Mouse (Mus musculus) mouse trophoblast stem cell (cell line): ENCODE data around the gene Pappa.

ENCODE experiments used
- in situ Hi-C, 2 experiments: fragments of 300-500 bp; cut with MseI, MboI; formaldehyde crosslinking; loops; 2 replicates in 1 of 2; 3 replicates in 1 of 2; pipeline ENCODE4 v1.15.1; 2025

Pappa gene

GRCm38 (mm10) chr4:65123741-65124224 lies at the start of gene Pappa:
Gene Pappa (plus strand): TSS chr4:65124174.
- in situ Hi-C loops = loop anchor here (10.0 to 25.0 kb wide), 3 partner anchors 371 to 586 kb away; no protein-coding TSS in a partner anchor

DNA sequence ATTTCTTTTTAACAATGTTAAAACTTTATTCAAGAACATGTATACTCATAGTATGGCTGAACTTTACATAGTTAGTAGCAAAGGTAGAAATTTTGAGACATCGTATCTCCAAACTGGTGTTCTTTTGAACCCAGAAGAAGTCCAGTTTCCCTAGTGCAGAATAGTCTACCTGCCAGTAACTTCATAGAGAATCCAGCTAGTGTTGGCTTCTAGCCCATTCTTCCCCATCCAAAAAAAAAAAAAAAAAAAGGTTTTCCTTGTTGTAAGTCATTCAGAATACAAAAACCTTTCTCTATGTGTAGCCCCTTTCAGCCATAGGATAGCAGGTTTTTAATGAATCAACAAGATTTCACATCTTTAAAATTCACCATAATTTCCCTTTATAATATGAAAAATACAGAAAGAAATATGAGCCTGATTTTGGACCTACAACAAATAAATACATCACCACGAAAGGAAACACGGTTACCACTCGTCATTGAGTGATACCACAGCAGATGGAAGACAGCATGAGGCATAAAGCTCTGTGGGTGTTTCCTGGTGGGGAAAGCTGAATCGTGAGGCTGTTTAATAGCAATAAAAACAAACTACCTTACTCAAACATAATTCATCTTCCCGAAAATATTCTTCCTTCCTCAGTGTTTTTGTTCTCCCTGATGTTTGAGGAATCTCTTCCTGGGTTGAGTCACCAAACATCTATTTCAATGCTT lies 45.9 kb upstream of the Pappa start:
- in situ Hi-C loops = loop anchor here in 1 of 2 experiments (25.0 kb wide), 1 partner anchor 241 kb away; no protein-coding TSS in a partner anchor

DNA sequence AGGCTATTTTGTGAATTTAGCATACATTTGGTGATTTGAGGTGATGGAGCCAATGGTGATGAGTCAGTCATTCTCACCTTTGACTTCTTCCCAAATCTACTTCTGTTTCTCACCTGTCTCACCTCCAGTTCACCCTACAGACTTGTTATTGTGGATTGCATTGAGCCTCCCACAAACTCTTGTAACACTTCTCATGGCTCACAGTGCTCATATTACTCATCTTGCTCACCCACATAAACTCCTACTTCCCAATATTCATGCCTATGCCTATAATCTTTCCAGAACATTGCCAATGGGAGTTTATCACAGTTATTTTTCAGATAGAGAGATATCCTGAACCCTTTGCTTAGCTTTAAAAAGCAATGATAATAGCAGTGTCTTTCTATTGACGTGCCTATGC lies 37.1 kb upstream of the Pappa start:
- in situ Hi-C loops = loop anchor here in 1 of 2 experiments (25.0 kb wide), 1 partner anchor 250 kb away; no protein-coding TSS in a partner anchor

DNA sequence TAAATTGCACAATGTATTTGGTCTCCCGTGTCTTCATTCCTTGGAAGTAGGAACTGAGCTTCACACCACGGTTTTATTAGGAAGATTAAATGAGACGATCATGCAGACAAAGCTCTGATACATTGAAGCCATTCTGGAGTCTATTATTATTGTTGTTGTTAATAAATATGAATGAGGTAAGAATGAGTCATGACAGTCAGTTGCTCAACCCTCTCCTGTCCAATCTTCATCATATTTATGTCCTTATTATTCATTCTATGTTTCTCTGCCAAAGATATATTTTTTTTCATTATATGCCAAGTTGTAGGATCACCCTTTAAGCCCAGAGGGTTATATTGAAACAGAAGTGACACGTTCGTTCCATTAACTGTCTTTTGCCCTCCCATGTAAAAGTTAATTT lies 36.4 kb upstream of the Pappa start:
- in situ Hi-C loops = loop anchor here in 1 of 2 experiments (25.0 kb wide), 1 partner anchor 250 kb away; no protein-coding TSS in a partner anchor

DNA sequence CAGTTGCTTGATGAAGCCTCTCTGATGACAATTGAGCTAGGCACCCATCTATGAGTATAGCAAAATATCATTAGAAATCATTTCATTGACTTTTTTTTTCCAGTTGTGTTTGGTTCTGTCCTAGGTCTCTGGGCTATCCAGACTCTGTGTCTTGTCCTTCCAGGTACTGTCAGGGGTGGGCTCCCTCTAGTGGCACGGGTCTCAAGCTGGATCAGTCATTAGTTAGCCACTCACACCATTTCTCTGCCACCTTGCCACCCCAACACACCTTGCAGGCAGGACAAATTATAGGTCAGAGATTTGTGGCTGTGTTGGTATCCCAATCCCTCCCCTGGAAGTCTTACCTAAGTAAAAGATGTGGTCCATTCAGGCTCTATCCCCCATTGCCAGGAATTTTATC lies 31.8 kb upstream of the Pappa start:
- in situ Hi-C loops = loop anchor here in 1 of 2 experiments (25.0 kb wide), 1 partner anchor 255 kb away; no protein-coding TSS in a partner anchor

DNA sequence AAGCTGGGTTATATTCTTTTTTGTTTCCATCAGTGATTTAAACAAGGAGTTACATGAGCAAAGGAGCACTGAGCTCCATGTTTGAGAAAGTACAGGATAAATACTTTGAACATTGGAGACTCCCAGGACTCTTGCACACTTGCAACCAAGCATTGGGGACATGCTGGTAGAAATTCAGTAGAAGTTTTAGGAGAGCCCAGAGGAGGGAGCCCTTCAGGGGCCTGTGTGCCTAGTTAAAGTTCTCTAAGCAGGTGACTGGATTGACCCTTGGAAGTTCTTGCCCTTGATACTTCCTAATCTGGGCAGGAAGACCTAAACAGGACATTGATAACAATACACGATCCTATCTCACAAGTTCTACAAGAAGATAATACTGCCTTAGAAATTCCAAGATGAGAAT lies 3.6 kb upstream of the Pappa start:
- in situ Hi-C loops = loop anchor here (10.0 to 25.0 kb wide), 3 partner anchors 374 to 583 kb away; no protein-coding TSS in a partner anchor

GRCm38 (mm10) chr4:65122841-65123240 lies 1.1 kb upstream of the Pappa start:
- in situ Hi-C loops = loop anchor here (10.0 to 25.0 kb wide), 3 partner anchors 372 to 586 kb away; no protein-coding TSS in a partner anchor

- in situ Hi-C loops = loop anchor here (10.0 to 25.0 kb wide), 3 partner anchors 370 to 587 kb away; no protein-coding TSS in a partner anchor
Measured at GRCm38 (mm10) chr4:65124369-65125151, 586 bp downstream of the Pappa start.

GRCm38 (mm10) chr4:65125341-65126332 lies 1.7 kb downstream of the Pappa start:
- in situ Hi-C loops = loop anchor here (10.0 kb wide), 1 partner anchor 369 kb away; no protein-coding TSS in a partner anchor

DNA sequence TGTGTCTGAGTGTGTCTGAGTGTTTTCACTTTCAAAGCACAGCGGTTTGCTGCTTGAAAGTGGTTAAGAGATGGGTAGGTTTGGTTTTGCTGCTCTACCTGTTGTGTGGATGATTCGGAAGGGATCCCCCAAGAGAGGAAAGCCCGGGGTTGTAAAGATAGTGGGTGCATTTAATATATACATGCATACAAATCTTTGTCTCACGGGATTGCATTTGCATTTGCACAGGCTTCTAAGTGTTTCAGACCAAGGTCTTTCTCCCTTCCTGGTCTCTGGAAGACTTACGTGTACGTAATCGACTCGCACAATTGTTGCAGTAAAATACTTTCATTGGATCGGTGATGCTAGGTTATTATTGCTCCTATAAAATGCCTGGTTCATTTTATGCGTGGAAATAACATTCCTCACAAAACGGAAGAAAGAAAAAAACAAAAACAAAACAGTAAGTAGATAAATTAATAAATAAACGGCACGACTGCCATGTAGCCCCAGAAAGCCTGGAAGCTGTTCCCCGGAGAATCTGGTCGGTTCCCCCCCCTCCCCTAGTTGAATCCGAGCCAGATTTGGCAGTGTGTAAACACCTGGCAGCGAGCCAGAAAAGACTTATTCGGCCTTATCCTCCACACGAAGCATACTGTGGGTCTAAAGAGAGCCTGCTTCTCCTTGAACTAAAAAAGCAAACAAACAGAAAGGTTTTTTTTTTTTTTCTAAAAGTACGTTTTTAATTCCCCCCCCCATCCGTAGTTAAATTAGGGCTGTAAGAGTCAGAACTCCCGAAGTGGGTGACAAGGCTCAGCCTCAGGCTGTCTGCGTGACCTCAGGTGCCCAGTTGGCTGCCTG lies 2.7 kb downstream of the Pappa start:
- in situ Hi-C loops = loop anchor here (10.0 kb wide), 1 partner anchor 368 kb away; no protein-coding TSS in a partner anchor

GRCm38 (mm10) chr4:65127291-65127590 lies 3.3 kb downstream of the Pappa start:
- in situ Hi-C loops = loop anchor here (10.0 kb wide), 1 partner anchor 368 kb away; no protein-coding TSS in a partner anchor

DNA sequence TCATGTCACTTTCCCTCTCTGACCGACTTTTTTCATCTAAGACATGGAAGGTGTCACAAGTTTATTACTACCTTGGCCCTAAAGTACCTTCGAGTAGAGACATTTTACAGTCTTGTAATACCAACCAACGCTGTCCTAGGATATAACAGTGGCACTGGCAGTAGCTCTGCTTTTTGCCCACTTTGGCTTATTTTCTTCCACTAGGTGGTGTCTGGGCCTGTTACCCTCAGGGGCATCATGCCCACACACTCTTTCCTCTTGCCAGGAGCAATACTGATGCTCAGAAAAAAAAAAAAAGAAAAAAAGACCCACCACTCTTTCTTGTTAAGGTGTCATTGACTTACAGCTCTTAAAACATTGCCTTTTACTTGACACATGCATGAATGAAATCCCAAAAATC lies 8.7 kb downstream of the Pappa start:
- in situ Hi-C loops = no loop called here

DNA sequence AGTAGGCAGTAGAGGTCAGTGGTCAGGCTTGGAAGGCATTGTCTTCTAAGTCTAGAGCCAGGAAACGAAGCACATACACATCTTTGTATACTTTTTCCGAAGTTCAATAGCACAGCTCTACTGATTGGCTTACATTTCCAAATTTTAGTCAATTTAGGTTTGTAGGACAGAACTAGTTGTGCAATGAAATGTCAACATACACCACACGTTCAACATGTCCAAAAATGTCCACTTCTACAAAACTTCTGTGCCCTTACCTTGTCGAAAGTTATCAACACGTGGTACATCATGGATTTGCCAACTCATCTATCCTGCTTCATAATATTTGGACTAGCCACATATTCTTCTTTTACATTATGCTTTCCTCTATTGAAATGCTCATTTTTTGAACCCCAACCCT lies 10.4 kb downstream of the Pappa start:
- in situ Hi-C loops = no loop called here

DNA sequence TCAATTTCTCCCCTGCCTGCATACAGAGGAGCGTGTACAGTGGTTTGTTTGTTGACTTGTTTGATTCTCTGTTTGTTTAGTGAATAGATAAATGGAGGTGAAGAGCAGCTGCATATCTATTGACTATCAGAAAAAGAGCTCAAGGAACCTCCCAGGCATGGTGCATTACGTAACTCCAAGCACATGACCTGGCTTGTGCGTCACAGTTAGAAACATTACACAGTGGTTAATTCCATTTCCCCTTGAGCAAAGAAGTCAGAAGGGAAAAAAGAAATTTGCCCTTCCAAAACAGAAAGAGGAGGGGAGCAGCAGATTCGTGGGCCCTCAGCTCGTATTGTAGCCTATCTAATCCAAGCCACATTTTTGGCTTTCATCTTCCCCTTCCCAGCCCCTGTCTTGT lies 11.1 kb downstream of the Pappa start:
- in situ Hi-C loops = no loop called here

DNA sequence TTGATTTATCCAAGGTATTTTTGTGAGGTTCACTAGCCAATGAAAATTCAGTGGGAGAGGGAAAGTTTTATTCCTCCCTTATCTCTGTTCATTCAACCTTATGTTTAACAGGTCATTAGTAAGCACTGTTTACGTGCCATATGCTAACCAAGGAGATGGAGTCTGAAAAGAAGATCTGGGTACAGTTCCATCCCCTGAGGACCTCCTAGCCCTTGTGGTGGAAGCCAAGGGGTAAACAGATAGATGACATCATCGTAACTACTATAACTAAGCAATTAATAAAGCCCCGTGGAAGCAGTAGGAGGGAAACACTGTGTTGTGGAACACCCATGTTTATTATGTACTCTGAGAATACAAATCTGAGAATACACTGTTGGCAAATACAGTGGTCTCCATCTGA lies 12.6 kb downstream of the Pappa start:
- in situ Hi-C loops = no loop called here

- in situ Hi-C loops = no loop called here
Measured at GRCm38 (mm10) chr4:65146936-65147335, 23.0 kb downstream of the Pappa start.

- in situ Hi-C loops = no loop called here
Measured at GRCm38 (mm10) chr4:65153601-65154000, 29.6 kb downstream of the Pappa start.

DNA sequence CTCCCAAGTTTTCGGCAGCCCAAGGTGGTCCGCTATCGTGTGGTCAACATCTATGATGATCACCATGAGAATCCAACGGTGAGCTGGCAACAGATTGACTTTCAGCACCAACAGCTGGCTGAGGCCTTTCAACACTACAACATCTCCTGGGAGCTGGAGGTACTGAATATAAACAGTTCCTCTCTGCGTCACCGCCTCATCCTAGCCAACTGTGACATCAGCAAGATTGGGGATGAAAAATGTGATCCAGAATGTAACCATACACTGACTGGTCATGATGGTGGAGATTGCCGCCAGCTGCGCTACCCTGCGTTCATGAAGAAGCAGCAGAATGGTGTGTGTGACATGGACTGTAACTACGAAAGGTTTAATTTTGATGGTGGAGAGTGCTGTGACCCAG lies 32.3 kb downstream of the Pappa start:
- in situ Hi-C loops = no loop called here

DNA sequence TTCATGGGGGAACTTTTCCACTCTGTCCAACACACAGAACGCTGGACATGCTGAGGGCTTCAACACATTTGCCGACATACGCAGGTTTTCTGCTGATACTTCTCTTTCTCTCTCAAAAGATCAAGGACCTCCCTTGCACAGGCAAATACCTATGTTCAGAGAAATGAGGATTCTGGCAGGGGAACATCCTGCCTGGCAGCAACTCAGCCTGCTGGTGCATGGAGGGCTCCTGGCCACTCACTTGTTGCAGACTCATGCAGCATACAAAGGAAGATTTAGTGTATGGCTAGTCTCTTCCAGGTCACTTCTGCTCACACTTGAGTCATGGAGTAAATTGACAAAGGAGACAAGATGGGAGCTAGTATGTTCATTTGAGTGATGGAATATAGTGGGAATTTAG lies 34.7 kb downstream of the Pappa start:
- in situ Hi-C loops = no loop called here

DNA sequence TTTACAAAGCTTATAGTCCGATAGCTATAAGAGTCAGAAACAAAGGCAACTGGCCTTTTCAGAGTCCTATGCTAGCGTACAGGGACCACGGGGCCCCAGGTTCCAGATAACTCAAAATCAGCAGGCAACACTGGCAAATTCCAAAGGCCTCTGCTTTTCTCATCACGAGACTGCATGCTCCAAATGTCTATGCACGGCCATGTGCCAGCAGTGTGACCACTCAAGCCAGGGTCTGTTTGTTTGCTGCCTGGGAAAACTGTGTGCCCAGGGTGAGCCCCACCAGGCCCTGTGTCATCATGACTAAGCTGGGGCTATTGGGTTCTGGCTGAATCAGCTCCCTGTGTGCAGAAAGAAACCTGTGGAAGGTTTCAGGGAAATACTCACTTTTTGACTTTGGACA lies 35.5 kb downstream of the Pappa start:
- in situ Hi-C loops = no loop called here
